Mouse (Mus musculus) lung, postnatal 25 days (tissue): ENCODE measurements around the gene Il1rn.
A peak's percentile ranks its signal among the peaks of the same experiment; 100 is the strongest.

Source experiments
- DNase-seq: peaks from one replicate; pipeline ENCODE4 v3.0.0; 2022; ENCODE audit warnings: low spot score

Gene Il1rn

DNA sequence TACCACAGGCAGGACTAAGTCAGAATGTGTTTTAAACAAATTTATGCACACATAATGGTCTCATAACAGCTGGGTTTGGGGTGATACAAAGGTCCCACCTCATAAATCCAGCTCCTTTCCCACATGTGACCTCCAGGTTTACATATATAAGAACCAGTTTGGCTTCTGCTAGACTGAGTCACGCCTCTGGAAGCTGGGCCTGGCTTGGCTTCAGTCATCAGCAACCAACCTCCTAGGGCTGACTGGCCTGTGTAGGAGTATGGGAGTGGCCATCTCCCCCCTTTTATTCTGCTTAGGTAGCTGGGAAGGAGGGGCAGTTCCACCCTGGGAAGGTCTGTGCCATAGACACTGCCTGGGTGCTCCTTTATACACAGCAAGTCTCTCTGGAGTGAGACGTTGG, at the start of gene Il1rn:
Gene Il1rn (plus strand): TSS at position 309 of the 400 bp plus-strand sequence.
- DNase-seq, result no peak

DNA sequence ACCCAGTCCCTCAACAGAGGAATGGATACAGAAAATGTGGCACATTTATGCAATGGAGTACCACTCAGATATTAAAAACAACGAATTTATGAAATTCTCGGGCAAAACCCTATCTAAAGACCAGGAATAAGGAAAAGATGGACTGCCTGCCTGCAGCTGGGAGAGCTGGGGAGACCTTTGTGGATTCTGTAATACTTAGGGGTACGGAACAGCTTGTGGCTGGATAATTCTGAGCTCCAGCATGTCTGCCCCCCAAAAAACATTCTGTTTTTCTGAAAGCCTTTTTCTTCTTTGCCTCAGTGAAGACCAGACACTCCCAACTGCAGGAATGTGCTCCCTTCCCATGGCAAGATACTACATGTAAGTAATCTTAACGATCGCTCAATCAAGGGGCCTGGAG, 45.8 kb upstream of the Il1rn start, which contains the start of gene Il1f10:
Gene Il1f10 (plus strand): TSS at position 301 of the 400 bp plus-strand sequence.
- DNase-seq, result no peak

DNA sequence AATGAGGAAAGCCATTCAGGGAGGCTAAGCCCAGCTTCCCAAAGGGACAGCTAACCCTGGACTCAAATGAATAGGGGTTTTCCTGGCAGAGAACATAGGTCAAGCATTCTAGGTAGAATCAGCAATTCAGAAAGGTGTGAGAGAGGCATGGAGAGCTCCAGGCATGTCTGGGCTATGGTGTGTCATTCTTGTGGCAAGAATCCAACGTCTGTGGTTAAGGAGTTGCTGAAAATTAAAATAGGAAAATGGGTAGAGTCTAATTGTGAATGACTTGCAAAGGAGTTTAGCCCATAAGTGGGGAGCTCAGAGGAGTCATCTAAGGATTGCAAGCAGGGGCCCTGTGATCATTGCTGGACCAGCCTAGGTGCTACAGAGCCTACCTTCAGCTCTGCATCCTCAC, 42.0 kb upstream of the Il1rn start:
- DNase-seq, result no peak

DNA sequence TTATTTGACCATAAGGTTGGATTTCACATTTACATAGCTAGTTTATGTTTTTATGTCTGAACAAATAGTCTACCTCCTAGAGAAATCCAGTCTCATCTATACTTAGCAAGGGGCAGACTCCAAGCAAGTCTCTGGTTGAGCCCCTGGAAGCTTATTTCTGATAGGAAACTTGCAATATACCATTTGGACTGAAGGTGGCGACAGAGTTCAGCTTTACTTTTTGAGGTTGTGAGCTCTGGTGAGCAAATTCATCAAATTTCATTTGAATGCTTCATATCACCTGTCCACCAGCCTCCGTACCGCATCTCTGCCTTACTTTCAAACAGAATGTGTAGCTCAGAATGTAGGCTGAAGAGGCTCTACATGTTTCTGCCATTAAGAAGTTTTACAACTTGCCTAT, 39.8 kb upstream of the Il1rn start:
- DNase-seq, result peak; percentile 18

DNA sequence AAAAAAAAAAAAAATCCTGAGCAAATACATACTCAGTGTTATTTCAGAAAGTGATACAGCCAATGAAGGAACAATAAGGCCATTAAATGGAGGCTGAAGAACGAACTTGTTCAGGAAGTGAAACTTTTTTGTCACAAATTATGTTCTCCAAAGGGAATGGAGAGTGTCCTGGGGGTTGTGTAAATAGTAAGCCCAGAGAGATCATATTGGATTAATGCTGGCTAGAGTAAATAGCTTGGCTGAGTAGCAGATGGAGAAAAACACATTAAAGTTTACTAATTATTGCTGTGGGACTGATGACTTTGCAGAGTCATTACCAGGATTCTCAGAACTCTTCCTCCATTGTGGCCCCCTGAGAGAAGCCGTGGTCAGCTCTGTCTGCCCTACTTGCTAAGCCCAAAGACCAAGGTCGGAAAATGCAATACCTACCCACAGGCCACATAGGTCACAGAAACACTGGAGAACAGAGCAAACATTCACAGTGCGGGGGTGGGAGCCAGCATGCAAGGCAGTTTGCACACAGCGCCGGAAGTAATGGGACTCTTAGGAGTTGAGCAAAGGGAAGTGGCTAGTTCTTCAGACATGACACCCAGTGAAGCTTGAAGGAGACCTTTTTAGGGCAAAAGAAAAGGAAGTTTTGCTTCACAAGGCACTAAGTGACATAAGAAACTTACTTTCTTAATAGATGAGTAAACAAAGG, 25.2 kb upstream of the Il1rn start:
- DNase-seq, result peak; percentile 68

DNA sequence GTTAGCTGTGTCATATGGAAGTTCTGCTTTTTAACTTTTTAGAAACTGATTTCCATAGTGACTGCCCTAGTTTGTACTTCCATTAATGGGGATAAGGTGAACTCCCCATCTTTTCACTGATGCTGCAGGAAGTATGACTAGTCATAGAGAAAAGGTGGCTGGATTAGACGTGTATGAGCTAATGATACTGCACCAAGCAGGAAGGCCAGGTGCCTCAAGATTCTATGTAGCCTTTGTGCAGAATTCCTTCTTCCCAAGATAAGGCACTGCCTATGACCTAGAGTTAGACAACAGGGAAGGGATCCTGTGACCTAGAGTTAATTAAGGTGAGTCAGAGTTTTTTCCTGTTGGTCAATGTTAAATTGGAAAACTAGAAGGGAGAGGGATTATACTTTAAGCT, 19.7 kb upstream of the Il1rn start:
- no peak for DNase-seq

DNA sequence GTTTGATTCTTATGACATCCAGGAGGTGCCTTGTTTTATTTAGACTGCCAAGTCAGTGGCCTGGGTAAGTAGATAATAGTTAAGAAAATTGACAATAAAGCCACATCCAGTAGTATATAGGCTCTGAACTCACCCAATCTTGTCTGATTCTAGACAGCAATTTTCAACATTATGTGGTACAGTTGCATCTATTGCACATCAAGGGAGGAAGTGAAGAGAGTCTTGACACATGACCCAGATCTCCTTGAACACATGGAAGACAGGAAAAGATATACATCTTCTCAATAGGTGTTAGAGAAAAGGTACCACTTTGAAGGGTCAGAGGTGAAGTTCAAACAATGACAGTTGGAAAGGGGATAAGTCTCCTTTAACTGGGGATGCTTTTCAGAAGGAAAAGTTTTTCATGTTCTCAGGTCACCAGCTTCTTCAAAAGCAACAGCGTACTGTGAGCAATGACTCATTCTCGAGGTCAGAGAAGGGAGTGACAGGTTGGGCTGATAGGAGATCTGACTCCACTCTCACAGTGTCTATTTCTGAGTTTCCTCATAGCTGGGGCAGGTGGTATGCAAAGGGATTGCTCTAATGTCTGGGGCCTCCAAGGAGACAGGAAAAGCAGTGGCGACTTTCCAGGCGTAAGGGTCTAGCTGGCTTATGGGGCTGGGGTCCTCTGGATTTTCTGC, 18.6 kb upstream of the Il1rn start:
- DNase-seq, result no peak

DNA sequence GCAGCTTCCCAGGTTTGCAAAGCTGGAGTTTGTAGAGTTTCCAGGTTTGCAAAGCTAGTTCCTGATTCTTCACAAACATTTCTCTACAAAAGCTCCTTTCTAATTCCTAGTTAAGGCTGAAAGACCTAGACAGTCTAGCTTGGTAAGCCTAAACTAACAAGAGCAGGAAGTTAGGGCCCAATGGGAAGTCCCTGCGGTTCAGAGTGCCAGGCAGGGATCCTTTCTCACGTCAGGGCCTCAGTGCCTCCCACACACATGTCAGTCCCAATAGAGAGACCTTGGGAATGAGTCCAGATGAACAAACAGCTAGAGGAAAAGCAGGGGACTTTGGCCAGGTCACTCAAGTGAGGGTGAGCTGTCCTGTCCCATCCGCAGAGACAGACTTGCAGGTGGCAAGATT, 1.3 kb upstream of the Il1rn start:
- no peak for DNase-seq

DNA sequence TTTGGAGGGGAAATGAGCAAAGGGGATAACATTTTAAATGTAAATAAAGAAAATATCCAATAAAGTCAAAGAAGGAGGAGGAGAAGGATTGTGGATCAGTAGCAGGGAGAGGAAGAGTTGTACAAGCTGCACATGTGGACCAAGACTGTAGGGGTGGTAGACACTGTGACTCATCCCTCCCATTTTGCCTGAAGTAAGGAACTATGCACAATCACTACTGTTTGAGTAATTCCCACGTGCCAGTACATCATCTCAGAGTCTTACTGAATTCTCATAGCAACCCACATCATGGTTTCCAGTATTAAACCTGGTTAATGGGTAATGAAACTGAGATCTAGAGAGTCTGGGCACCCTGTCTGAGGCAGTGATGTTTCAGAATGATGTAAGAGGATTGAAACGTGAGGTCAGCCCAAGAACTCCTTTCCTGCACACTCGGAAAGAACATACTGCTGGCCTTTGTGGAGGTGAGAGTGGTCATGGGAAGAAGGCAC, 4.8 kb downstream of the Il1rn start:
- no peak for DNase-seq

DNA sequence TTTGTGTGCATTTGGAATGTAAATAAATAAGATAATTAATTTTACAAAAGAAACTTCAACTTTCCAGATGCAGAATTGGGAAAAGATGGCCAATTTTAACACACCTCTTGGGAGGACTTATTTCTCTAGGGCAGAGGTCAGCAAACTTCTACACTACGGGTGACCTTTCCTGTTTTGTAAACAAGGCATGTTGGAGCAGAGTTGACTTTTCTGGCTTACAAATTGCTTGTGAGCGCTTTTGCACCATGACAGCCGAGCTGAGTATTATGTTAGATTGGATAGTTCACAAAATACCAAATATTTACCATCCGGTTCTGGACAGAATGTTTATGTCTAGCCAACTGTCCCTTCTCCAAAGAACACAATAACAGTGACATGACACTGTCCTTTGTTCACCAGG, 8.0 kb downstream of the Il1rn start:
- no peak for DNase-seq

DNA sequence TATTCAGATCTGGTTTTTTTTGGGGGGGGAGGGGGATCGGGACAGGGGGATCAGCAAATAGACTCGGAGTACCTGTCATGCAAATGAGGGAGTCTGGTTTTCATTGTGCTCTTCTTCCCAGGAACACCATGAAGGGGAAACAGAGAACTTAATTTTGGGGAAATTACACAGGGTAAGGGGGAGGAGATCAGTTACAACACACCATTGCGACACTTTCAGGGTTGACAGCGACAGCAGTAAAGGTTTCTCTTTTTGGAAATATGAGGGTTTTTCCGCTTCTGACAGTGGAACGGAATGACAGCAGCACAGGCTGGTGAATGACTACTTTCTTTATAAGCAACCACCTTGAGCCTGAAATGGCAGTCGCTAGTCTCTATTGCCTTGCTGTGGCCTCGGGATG, 8.4 kb downstream of the Il1rn start:
- DNase-seq, result peak; percentile 18

DNA sequence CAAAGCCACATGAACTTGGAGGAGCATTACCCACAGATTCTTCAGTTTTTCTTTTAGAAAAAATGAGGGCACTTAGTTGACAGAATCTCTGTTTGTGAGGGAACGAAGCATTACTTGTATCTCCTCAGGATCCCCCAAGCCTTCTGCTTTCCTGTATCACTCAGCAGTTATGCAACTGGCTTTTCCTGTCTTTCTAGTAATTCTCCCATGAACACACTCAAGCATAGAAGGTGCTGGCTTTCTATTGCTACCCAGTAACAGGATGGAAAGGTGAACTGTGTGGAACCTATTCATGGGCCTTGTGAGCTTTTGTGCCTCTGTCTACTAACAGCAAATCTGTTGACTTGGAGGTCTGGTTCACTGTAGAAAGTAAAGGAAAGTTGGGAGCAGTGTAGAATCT, 11.3 kb downstream of the Il1rn start:
- no peak for DNase-seq

DNA sequence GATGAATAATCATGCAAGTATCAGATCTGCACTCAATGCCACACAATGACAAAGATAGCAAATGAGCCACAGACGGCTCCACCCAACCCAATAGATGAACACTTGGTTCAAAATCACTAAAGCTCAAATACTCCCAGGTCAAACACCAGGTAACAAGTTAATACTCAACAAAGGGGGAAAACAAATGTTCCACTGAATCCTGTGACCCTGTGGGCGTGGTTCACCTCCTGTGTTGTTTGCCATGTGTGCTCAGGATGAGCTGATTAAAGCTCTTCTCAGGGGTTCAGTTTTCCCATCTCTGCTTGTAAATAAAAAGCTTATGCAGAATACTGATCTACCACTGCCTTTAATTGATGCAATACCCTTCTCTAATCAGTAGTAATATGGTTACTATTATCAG, 14.5 kb downstream of the Il1rn start:
- no peak for DNase-seq

DNA sequence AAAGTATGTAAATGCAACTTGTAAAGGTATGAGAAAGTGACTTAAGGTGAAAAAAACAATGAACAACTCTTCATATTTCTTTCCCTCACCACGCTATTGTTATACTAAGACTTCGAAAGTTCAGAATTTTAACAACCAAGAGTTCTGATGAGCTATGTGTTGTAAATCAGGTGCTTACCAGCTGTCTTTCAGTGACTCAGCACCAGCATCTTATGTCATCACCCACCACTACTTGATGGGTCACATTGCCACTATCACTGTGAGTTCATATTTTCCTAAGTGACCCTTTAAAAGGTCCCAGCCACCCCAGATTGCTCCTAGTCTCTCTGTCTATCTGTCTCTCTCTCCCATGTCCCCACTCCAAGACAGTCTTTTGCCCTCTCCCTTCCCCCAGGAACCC, 16.4 kb downstream of the Il1rn start:
- no peak for DNase-seq

DNA sequence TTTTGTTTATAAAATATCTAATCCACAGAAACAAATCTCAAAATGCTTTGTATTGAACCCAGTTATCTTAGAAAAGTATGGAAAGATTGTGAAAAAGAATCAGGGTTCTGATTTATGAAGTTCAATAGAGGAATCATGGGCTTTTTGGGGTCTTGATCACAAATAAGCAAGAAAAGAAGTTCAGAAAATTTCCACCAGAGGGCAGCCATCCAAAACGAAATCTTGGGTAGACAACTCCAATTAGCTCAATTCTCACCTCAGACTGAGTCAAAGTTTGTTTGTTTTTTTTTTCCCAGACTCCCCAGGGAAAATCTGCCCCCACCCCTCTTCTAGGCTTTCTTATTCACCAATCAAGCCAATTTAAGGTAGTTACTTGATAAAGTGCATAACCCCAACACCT, 21.0 kb downstream of the Il1rn start:
- peak; percentile 50 for DNase-seq

DNA sequence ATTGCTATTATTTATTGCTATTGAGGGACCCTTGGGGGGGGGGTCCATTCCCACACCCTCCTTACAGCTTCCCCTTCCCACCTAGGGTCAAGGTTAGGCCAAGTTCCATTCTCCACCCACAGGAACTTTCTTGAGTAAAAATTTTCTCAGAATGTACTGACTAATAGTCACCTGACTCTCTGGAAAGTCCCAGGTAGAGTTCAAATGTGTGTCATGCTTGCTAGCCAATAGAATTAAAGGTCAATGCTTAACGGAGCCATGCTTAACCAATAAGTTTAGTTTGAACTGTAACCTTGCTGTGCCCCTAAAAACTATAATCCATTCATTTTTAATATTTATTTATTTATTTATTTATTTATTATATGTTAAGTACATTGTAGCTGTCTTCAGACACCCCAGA, 22.7 kb downstream of the Il1rn start:
- DNase-seq, result no peak

DNA sequence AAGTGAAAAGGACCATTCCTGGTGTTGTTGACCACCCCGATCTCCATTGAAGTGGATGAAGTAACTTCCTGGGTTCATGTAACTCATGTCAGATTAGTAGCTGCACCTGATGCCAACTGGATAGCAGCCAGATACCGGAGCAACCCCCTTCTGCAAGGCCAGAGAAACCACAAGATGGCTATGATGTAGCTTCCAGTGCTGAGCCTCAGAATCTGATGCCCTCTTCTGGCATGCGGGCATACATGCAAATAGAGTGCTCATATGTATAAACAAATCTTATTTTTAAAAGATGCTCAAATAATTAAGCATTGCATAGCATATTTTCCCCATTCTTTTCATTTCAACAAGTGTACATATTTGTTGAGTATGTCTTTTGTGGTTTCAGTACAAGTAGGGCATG, 27.2 kb downstream of the Il1rn start:
- no peak for DNase-seq

DNA sequence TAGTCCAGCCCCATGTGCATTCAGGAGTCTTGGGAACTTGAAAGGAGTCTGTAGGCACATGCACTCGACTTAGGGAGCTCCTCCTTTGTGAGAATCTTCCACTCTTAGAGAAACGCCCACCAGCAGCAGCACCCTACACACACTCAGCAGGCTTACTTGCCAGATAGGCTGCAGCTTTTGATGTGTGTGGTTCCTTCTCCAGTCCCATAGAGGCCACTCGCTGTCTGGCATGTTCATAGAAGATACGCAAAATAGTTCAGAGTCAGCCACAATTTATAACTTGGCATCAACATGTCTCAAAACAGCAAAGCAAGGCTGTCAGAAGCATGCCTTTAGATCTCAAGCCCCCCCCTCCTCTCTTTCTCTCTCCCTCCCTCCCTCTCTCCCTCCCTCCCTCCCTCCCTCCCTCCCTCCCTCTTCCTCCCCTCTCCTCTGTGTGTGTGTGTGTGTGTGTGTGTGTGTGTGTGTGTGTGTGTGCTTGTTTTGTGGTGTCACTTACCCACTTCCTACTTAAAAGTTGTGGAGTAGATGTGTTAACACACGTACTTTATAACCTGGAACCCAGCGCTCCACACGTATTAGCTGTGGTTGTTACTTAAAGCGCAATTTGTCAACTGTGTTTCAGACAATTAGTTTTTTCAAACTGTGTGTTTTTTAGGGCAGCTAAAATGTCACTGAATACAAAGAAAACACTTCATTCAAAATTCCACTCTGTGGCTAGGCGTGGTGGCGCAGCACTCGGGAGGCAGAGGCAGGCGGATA, 29.7 kb downstream of the Il1rn start:
- no peak for DNase-seq

DNA sequence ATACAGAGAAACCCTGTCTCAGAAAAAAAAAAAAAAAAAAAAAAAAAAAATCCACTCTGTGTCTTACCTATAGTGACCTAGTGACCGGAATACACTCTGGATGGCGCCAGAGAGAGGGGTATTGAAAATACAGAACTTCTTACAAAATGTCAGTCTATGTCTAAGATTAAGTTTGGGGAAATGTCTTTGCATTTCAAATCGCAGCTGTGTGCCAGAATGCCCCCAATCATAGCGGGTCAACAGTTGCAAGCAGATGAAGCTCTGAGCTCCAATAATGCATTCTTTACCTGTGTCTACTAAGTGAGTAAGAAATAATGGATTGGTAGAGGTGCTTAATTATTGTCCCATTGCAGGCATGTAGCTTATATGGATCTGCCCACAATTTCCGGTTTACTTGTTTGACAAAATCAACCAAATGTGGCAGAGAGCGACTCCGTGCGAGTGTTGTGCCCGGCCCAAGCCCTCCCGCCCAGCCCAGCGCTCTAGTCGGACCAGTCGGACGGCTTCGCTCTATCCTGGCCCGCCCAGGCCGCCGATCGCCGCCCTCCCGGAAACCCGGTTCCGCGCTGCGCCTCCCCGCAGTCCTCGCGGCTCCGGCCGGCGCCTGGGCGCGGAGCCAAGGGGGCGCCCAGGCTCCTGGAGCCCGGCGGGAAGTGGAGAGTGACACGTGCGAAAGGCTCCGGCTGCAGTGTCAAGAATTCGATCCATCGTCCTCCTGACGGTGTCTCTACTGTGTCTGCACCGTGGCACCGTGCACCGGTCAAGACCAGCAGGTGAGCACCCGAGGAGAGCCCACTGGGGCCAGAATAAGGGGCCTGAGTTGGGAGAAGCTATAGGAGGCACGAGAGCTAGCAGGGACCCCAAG, 30.6 kb downstream of the Il1rn start, which contains the start of gene Psd4:
Gene Psd4 (plus strand): TSS at position 551 of the 865 bp plus-strand sequence.
- peak; percentile 80 for DNase-seq

DNA sequence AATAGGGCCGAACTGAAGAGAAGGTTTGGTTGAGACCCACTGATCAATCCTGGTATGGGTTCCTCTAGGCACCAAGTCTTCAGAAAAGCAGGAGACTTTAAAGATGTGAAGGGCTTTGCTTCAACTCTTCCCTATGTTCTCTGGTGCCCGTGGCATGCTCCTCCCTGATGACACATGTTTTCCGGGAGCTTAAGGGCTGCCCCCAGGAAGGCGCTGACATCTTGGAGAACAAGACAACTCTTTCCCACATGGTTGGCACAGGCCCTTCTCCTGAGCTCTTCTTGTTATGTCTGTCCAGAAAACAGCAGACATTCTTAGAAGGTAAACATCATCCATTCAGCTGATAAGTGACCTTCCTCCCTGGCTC, 31.2 kb downstream of the Il1rn start:
- no peak for DNase-seq

DNA sequence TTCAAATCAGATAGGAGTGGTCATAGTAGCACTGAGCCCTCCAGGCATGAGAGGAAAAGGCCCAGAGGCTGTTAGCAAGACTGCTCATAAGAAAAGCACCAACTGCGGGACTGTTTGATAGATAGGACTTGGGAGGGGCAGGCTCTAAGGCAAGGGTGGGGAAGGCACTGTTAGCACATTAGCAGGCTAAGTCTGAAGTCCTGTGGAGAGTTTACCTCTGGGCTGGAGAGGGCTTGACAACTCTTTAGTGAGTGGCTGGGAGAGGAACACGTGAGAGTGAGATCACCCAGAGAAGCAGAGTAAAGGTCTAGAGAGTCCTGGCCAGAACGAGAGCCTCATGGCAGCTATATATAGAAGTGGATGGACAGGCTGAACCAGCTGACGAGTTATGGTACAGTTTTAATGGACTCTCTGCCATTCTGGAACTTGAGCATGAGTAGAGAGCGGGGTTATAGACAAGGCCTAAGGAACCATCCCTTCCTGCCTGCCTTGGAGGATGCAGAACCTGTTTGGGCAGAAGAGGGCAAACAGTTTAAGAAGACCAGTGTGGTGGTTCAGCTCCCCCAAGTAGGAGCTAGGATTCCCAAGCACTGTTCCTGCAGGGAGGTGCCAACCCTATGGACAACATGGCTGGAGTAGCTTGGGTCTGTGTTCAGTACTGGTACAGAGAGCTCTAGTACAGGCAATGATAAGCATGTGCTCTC, 42.2 kb downstream of the Il1rn start:
- DNase-seq, result peak; percentile 69
